Mouse (Mus musculus): ENCODE results near the gene Armc9. TPM values are rescaled to one million over a fixed set of nuclear protein-coding genes. Genes with fewer than 3 reads are reported as not detected.

The Armc9 gene
- polyA plus RNA-seq, 1 experiment from 2014 or later: 18.3 TPM

- no peaks in the 10 kb centered on the region for H3K9me3 ChIP-seq
- H3K4me1 ChIP-seq: no peaks in the 10 kb centered on the region
- no peak overlapping the region for H3K4me3 ChIP-seq (replicated peaks)
- no peak for ATAC-seq (ENCODE audit: insufficient read depth, low FRiP score, low read depth)
- 37% methylated on average over 4 of the region's 4 CpGs for whole genome bisulfite sequencing
- no peak overlapping the region for H3K9ac ChIP-seq
- H3K27ac ChIP-seq: peak overlapping the region; percentile 41
- H3K27me3 ChIP-seq (replicated peaks): no peaks in the 10 kb centered on the region
- no peaks in the 10 kb centered on the region for H3K36me3 ChIP-seq
- H3K4me2 ChIP-seq: no peak overlapping the region
Measured at GRCm38 (mm10) chr1:86233808-86234207, 79.2 kb downstream of the Armc9 start.

GRCm38 (mm10) chr1:86235118-86235517 lies 80.5 kb downstream of the Armc9 start:
- Histone ChIP-seq H3K27ac (no peak overlapping the region), H3K4me3 (replicated peaks) (no peak overlapping the region), H3K9ac (no peak overlapping the region), H3K9me3 (no peaks in the 10 kb centered on the region), H3K36me3 (no peaks in the 10 kb centered on the region), H3K4me1 (no peaks in the 10 kb centered on the region), H3K27me3 (replicated peaks) (no peaks in the 10 kb centered on the region), H3K4me2 (no peak overlapping the region)
- ATAC-seq (ENCODE audit: insufficient read depth, low FRiP score, low read depth): no peak
- 79% methylated on average over 10 of the region's 10 CpGs for WGBS

GRCm38 (mm10) chr1:86236442-86236841 lies 81.9 kb downstream of the Armc9 start:
- no peak overlapping the region for H3K4me2 ChIP-seq
- no peak overlapping the region for H3K4me3 ChIP-seq (replicated peaks)
- no peaks in the 10 kb centered on the region for H3K27me3 ChIP-seq (replicated peaks)
- no peaks in the 10 kb centered on the region for H3K9me3 ChIP-seq
- no peak overlapping the region for H3K9ac ChIP-seq
- no peaks in the 10 kb centered on the region; the same call in 1 of the 2 replicates for H3K4me1 ChIP-seq
- 83% methylated on average over 10 of the region's 10 CpGs for WGBS
- ATAC-seq (ENCODE audit: insufficient read depth, low FRiP score, low read depth): no peak
- no peaks in the 10 kb centered on the region for H3K36me3 ChIP-seq
- H3K27ac ChIP-seq: no peak overlapping the region

- 61% methylated on average over 8 of the region's 8 CpGs for WGBS
- Histone ChIP-seq H3K9me3 (no peaks in the 10 kb centered on the region), H3K36me3 (no peaks in the 10 kb centered on the region), H3K4me2 (no peak overlapping the region), H3K4me1 (no peaks in the 10 kb centered on the region; the same call in 1 of the 2 replicates), H3K27ac (no peak overlapping the region), H3K4me3 (replicated peaks) (no peak overlapping the region), H3K9ac (no peak overlapping the region), H3K27me3 (replicated peaks) (no peaks in the 10 kb centered on the region)
- ATAC-seq (ENCODE audit: insufficient read depth, low FRiP score, low read depth): no peak
Measured at GRCm38 (mm10) chr1:86239010-86239409, 84.4 kb downstream of the Armc9 start.

GRCm38 (mm10) chr1:86239871-86240270 lies 85.3 kb downstream of the Armc9 start:
- H3K4me2 ChIP-seq: no peak overlapping the region
- no peak overlapping the region for H3K9ac ChIP-seq
- no peaks in the 10 kb centered on the region for H3K9me3 ChIP-seq
- H3K27me3 ChIP-seq (replicated peaks): no peaks in the 10 kb centered on the region
- no peak overlapping the region for H3K27ac ChIP-seq
- H3K36me3 ChIP-seq: no peaks in the 10 kb centered on the region
- no peak overlapping the region for H3K4me3 ChIP-seq (replicated peaks)
- WGBS: 80% methylated on average over 6 of the region's 6 CpGs
- no peaks in the 10 kb centered on the region; the same call in 1 of the 2 replicates for H3K4me1 ChIP-seq
- no peak; the same call in 1 of the 2 replicates for ATAC-seq (ENCODE audit: insufficient read depth, low FRiP score, low read depth)

- no peak overlapping the region for H3K27ac ChIP-seq
- WGBS: 37% methylated on average over 2 of the region's 2 CpGs
- no peaks in the 10 kb centered on the region for H3K36me3 ChIP-seq
- no peak overlapping the region for H3K4me3 ChIP-seq (replicated peaks)
- no peak overlapping the region for H3K9ac ChIP-seq
- H3K27me3 ChIP-seq (replicated peaks): no peaks in the 10 kb centered on the region
- H3K9me3 ChIP-seq: no peaks in the 10 kb centered on the region
- H3K4me1 ChIP-seq: no peaks in the 10 kb centered on the region; the same call in 1 of the 2 replicates
- no peak for ATAC-seq (ENCODE audit: insufficient read depth, low FRiP score, low read depth)
- H3K4me2 ChIP-seq: no peak overlapping the region
Measured at GRCm38 (mm10) chr1:86240959-86241358, 86.4 kb downstream of the Armc9 start.

GRCm38 (mm10) chr1:86243490-86243889 lies 88.9 kb downstream of the Armc9 start:
- 65% methylated on average over 6 of the region's 6 CpGs for WGBS
- Histone ChIP-seq H3K4me2 (no peak overlapping the region), H3K4me1 (no peaks in the 10 kb centered on the region; the same call in 1 of the 2 replicates), H3K4me3 (replicated peaks) (no peak overlapping the region), H3K9me3 (no peaks in the 10 kb centered on the region), H3K27ac (no peak overlapping the region), H3K27me3 (replicated peaks) (no peaks in the 10 kb centered on the region), H3K9ac (no peak overlapping the region), H3K36me3 (no peaks in the 10 kb centered on the region; the same call in 1 of the 2 replicates)
- ATAC-seq (ENCODE audit: insufficient read depth, low FRiP score, low read depth): no peak

GRCm38 (mm10) chr1:86245301-86246085 lies 90.9 kb downstream of the Armc9 start:
- Histone ChIP-seq H3K9me3 (no peaks in the 10 kb centered on the region), H3K4me3 (replicated peaks) (no peak overlapping the region), H3K4me2 (no peak overlapping the region), H3K36me3 (no peaks in the 10 kb centered on the region; the same call in 1 of the 2 replicates), H3K4me1 (no peaks in the 10 kb centered on the region; the same call in 1 of the 2 replicates), H3K27ac (no peak overlapping the region), H3K9ac (no peak overlapping the region), H3K27me3 (replicated peaks) (no peaks in the 10 kb centered on the region)
- WGBS: 82% methylated on average over 6 of the region's 6 CpGs
- 0 out of 2 replicates have a peak, but pooled peaks have one; percentile 16 for ATAC-seq (ENCODE audit: insufficient read depth, low FRiP score, low read depth)

GRCm38 (mm10) chr1:86253410-86253809 lies 98.8 kb downstream of the Armc9 start:
- Histone ChIP-seq H3K9me3 (no peaks in the 10 kb centered on the region), H3K9ac (no peak overlapping the region), H3K27ac (no peak overlapping the region), H3K27me3 (replicated peaks) (no peaks in the 10 kb centered on the region), H3K4me3 (replicated peaks) (no peak overlapping the region), H3K4me1 (no peaks in the 10 kb centered on the region), H3K4me2 (no peak overlapping the region), H3K36me3 (no peaks in the 10 kb centered on the region)
- WGBS: 77% methylated on average over 8 of the region's 8 CpGs
- no peak for ATAC-seq (ENCODE audit: insufficient read depth, low FRiP score, low read depth)

- Histone ChIP-seq H3K36me3 (no peaks in the 10 kb centered on the region), H3K4me3 (replicated peaks) (no peak overlapping the region), H3K4me2 (no peak overlapping the region), H3K27ac (no peak overlapping the region), H3K9ac (no peak overlapping the region), H3K9me3 (no peaks in the 10 kb centered on the region), H3K27me3 (replicated peaks) (no peaks in the 10 kb centered on the region), H3K4me1 (no peaks in the 10 kb centered on the region)
- 60% methylated on average over 4 of the region's 4 CpGs for WGBS
- no peak for ATAC-seq (ENCODE audit: insufficient read depth, low FRiP score, low read depth)
Measured at GRCm38 (mm10) chr1:86256311-86256710, 101.7 kb downstream of the Armc9 start.

GRCm38 (mm10) chr1:86257228-86257627 lies 102.6 kb downstream of the Armc9 start:
- Histone ChIP-seq H3K36me3 (no peaks in the 10 kb centered on the region), H3K4me3 (replicated peaks) (no peak overlapping the region), H3K9ac (no peak overlapping the region), H3K27ac (no peak overlapping the region), H3K27me3 (replicated peaks) (no peaks in the 10 kb centered on the region), H3K4me1 (no peaks in the 10 kb centered on the region), H3K9me3 (no peaks in the 10 kb centered on the region), H3K4me2 (no peak overlapping the region)
- no peak for ATAC-seq (ENCODE audit: insufficient read depth, low FRiP score, low read depth)
- 88% methylated on average over 8 of the region's 8 CpGs for WGBS

GRCm38 (mm10) chr1:86258171-86258824 lies 103.7 kb downstream of the Armc9 start:
- Histone ChIP-seq H3K9ac (no peak overlapping the region), H3K4me1 (no peaks in the 10 kb centered on the region), H3K4me3 (replicated peaks) (no peak overlapping the region), H3K27ac (no peak overlapping the region), H3K27me3 (replicated peaks) (no peaks in the 10 kb centered on the region), H3K36me3 (no peaks in the 10 kb centered on the region), H3K4me2 (no peak overlapping the region), H3K9me3 (no peaks in the 10 kb centered on the region)
- no peak for ATAC-seq (ENCODE audit: insufficient read depth, low FRiP score, low read depth)
- WGBS: 73% methylated on average over 7 of the region's 7 CpGs
